Mouse (Mus musculus): ENCODE measurements around the gene Il17re. TPM values are rescaled to one million over a fixed set of nuclear protein-coding genes. Genes with fewer than 3 reads are reported as not detected.
A peak's percentile ranks its signal among the peaks of the same experiment; 100 is the strongest.

The Il17re gene
- total RNA-seq, 2 experiments from 2014 or later = 0.49 to 0.50 TPM

GRCm38 (mm10) chr6:113494258-113494788, 36.0 kb downstream of the Il17re start:
- intact Hi-C loops (cut with DNase I) = no loop called here
- Histone ChIP-seq H3K4me3 (peak overlapping the region; percentile 37), H3K27ac (peak overlapping the region; percentile 76)
- peak; percentile 74 for TF ChIP-seq CTCF (IDR thresholded peaks at IDR 0.05)
- DNase-seq (ENCODE audit: extremely low spot score in 1 of 2, low spot score in 2 of 2) = peak; percentile 73 to 77

- intact Hi-C loops (cut with DNase I) = no loop called here
- no peak for TF ChIP-seq CTCF (IDR thresholded peaks at IDR 0.05)
- peak overlapping the region; percentile 37 for H3K4me3 ChIP-seq
Observed at GRCm38 (mm10) chr6:113495071-113495675, 36.9 kb downstream of the Il17re start.

GRCm38 (mm10) chr6:113499346-113499745, 41.1 kb downstream of the Il17re start:
- H3K27ac ChIP-seq = no peak overlapping the region
- intact Hi-C loops (cut with DNase I) = no loop called here
- H3K4me3 ChIP-seq = no peak overlapping the region; the same call in 1 of the 2 replicates
- DNase-seq (ENCODE audit: extremely low spot score in 1 of 2, low spot score in 2 of 2) = no peak
- no peak for TF ChIP-seq CTCF (IDR thresholded peaks at IDR 0.05)

More at GRCm38 (mm10) chr6:113495071-113495675, 36.9 kb downstream of the Il17re start:
- DNase-seq (ENCODE audit: extremely low spot score in 1 of 2, low spot score in 2 of 2) = peak in 1 of 2 experiments; percentile 21
- H3K27ac ChIP-seq = peak overlapping the region; percentile 76

DNA sequence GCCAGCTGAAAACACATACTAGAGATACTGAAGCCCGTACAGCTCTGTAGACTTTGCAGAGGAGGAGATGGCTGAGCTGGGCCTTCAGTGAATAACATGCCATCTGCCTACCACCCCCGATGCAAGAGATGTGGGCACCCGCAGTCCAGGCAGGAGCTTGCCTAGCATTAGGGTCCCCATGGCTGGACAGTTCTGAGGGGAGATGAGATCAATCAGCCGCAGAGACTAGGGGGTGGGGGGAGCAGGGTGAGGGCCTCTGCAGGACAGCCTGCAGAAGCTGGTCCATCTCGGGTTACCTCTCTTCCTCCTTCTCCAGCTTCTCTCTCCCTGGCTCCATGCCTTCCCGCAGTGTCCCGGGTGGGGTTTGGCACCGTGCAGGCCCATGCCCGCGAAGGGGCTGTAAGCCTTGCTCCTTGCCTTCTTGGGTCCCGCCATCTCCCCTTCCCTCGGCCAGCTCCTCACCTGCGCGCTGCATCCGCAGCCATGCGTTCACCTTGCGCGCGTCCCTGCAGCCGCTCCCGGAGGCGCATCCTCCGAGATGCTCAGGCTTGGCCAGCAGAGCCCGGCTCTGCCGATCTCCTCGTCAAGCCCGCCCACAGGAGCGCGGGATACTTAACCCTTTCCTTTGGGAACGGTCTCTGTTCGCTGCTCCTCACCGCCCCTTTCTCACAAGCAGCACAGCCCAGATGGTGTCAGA, 43.3 kb downstream of the Il17re start, which contains the start of gene Prrt3:
Prrt3 (minus strand) TSS at position 544 of the 697 bp plus-strand sequence.
- H3K4me3 ChIP-seq = peak within 1 kb of the TSS; percentile 76
- peak; percentile 77 to 80 for DNase-seq (ENCODE audit: extremely low spot score in 1 of 2, low spot score in 2 of 2)
- TF ChIP-seq CTCF (IDR thresholded peaks at IDR 0.05) = no peak
- H3K27ac ChIP-seq = peak within 1 kb of the TSS; percentile 95
- intact Hi-C loops (cut with DNase I) = loop anchor here (2.0 to 5.0 kb wide), 2 partner anchors 107 to 121 kb away; partner anchors contain the start of gene Vhl

DNA sequence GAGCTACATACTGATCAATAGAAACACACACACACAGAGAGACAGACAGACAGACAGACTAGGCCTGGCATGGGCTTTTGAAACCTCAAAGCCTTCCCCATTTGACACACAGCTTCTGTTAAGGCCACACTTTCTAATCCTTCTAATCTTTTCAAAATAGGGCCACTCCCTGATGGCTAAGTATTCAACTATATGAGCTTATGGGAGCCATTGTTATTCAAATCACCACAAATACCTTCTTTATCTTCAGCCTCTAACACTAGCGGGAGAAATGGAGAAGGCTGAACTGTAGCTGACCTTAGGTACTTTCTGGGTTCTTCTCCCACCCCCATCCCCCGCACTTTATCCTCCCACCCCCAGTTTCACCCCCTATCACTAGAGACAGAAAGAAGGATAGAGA, 44.5 kb downstream of the Il17re start:
- Histone ChIP-seq H3K4me3 (no peak overlapping the region), H3K27ac (no peak overlapping the region)
- TF ChIP-seq CTCF (IDR thresholded peaks at IDR 0.05) = no peak
- intact Hi-C loops (cut with DNase I) = loop anchor here (5.0 kb wide), 1 partner anchor 120 kb away; the partner anchor contains the start of gene Vhl
- DNase-seq (ENCODE audit: extremely low spot score in 1 of 2, low spot score in 2 of 2) = no peak

DNA sequence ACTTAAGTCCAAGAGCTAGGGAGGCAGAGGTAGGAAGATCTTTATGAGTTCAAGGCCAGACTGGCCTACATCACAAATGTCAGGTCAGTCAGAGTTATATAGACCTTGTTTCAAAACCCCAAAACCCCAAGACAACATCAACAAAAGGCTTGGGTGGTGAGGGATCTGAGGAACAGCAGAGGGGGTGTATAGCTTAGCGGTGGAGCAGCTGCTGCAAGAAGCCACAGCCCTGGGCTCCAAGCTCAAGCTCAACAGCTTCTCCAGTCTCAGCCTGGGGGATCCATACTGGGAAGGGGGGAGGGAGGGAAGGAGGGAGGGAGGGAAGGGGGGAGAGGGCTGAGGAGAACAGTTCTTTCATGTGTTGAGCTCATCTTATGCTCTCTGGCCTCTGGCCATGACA, 47.4 kb downstream of the Il17re start:
- Histone ChIP-seq H3K4me3 (no peak overlapping the region), H3K27ac (no peak overlapping the region)

DNA sequence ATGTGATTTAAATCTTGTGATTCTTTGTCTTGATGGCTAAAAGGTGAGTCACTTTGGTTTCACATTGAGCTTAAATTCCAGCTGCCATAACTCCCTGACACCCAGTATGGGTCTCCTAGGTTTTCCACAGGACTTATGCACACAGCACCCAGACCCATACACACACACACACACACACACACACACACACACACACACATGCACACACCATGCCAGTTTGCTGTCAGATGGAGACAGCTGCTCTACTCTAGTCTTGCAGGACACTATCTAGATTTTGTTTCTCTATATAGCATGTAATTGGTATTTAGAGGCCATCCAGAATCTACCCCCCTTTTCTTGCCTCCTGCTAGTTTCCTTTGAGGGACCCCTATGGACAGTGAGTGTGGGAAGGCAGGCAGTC, 48.8 kb downstream of the Il17re start:
- intact Hi-C loops (cut with DNase I) = no loop called here
- no peak overlapping the region for H3K4me3 ChIP-seq
- no peak for TF ChIP-seq CTCF (IDR thresholded peaks at IDR 0.05)
- H3K27ac ChIP-seq = no peak overlapping the region
- no peak for DNase-seq (ENCODE audit: extremely low spot score in 1 of 2, low spot score in 2 of 2)

More for the DNA sequence above, 47.4 kb downstream of the Il17re start:
- DNase-seq (ENCODE audit: extremely low spot score in 1 of 2, low spot score in 2 of 2) = no peak
- TF ChIP-seq CTCF (IDR thresholded peaks at IDR 0.05) = no peak
- intact Hi-C loops (cut with DNase I) = no loop called here

DNA sequence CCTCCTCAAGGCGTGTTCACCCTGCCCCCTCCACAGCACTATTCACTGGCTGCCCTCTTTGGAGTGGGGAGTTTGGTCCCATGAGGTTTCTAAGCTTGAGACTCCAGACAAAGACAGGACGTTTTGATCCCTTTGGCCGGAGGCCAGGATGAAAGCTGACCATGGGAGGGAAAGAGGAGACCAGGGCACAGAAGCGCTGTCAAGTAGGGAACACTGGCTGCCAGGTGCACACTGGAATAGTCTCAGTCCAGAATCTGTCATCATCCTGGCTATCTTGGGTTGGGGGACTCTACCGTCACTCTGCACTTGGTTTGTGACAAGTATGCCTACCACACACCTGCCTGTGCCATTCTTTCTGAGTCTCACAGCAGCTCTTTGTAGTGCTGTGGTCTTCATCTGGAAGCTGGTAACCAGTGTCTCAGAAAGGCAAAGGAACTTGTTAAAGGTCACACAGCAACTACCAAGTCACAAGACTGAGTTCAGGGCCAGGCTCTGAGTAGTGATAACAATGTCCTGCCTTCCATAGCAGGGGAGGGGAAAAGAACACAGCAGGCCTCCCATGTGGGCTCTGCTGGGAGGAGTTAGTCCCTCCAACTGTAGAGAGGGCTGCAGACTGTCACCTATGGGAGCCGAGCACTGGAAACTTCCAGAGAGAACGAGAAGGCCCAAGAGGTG, 50.1 kb downstream of the Il17re start:
- intact Hi-C loops (cut with DNase I) = no loop called here
- H3K27ac ChIP-seq = no peak overlapping the region

DNA sequence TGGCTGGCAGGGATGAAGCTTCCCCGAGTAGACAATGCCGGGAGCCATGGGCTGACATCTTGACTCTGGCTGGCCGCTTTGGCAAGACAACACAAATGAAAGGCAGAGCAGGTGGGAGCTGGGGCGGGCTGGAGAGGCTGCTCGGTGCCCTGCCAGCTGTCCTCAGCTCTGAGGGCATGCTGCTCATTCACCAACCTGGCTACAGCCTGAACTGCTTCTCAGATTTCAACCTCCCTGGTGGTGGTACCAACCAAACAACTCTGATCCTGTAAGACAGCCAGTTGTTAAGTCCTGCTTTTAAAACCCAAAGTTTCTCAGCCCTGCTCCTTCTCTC, 50.6 kb downstream of the Il17re start:
- Histone ChIP-seq H3K27ac (no peak overlapping the region), H3K4me3 (no peak overlapping the region)
- no peak for DNase-seq (ENCODE audit: extremely low spot score in 1 of 2, low spot score in 2 of 2)
- intact Hi-C loops (cut with DNase I) = no loop called here
- no peak for TF ChIP-seq CTCF (IDR thresholded peaks at IDR 0.05)

More for the DNA sequence above, 50.1 kb downstream of the Il17re start:
- no peak overlapping the region for H3K4me3 ChIP-seq
- TF ChIP-seq CTCF (IDR thresholded peaks at IDR 0.05) = no peak
- DNase-seq (ENCODE audit: extremely low spot score in 1 of 2, low spot score in 2 of 2) = no peak

DNA sequence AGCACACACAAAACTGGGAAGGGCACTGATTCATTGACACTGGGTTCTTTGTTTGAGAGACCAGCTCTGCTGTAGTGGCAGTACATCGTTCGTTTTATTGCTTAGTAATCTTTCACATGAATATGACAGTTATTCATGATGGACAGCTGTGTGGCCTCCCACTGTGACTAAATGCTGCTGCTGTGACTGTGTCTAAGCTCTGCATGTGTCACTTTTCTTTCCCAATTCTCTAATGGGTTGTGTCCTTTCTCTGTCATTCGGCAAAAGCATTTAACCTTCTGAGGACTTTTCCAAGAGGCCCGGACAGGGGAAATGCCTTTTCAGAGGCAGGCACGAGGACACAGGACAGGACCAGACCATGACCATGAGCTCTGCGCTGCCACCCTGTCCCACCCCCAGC, 55.7 kb downstream of the Il17re start:
- no peak for TF ChIP-seq CTCF (IDR thresholded peaks at IDR 0.05)
- no peak overlapping the region for H3K4me3 ChIP-seq
- intact Hi-C loops (cut with DNase I) = no loop called here

DNA sequence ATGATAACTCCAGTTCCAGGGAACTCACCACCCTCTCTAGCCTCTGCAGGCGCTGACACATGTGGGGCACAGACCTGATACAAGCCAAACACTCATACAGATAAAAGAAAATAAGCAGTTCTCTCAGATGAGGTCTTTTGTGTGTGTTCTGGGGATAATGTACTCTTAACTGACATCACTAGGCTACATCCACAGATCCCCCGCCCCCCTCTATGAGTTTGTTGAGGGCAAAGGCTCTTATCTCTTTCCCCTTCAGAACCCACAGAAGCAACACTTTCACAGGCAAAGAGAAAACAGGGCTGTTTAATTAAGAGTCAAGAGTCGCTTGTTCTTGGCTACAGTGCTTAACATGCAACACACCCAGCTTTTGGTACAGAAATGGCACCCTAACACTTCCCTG, 56.3 kb downstream of the Il17re start:
- no peak for DNase-seq (ENCODE audit: extremely low spot score in 1 of 2, low spot score in 2 of 2)
- Histone ChIP-seq H3K27ac (no peak overlapping the region), H3K4me3 (no peak overlapping the region)
- intact Hi-C loops (cut with DNase I) = no loop called here
- no peak for TF ChIP-seq CTCF (IDR thresholded peaks at IDR 0.05)

More for the DNA sequence above, 55.7 kb downstream of the Il17re start:
- no peak for DNase-seq (ENCODE audit: extremely low spot score in 1 of 2, low spot score in 2 of 2)
- no peak overlapping the region for H3K27ac ChIP-seq
